Mouse (Mus musculus) limb, embryonic 13.5 days (tissue): ENCODE measurements around the gene Zdhhc19. TPM values are rescaled to one million over a fixed set of nuclear protein-coding genes. Genes with fewer than 3 reads are reported as not detected.

ENCODE experiments used
- ATAC-seq: fragments of 200-750 bp; cut with Nextera tagmentation; 2 replicates; pipeline ENCODE4 v1.8.0; 2017; ENCODE audit warnings: low read depth, moderate number of reproducible peaks, moderate TSS enrichment; ENCODE audit not compliant: low FRiP score
- H3K27ac ChIP-seq: fragments of 300-500 bp; sonication (generic); 2 replicates; pipeline ENCODE4 v1.5.1; 2015; ENCODE audit warnings: inconsistent platforms, mild to moderate bottlenecking, moderate library complexity
- H3K27me3 ChIP-seq: fragments of 300-500 bp; sonication (generic); 2 replicates; pipeline ENCODE4 v1.6.1; 2015; ENCODE audit warnings: mild to moderate bottlenecking, inconsistent platforms
- H3K36me3 ChIP-seq: fragments of 300-500 bp; sonication (generic); 2 replicates; pipeline ENCODE4 v1.6.1; 2015; ENCODE audit warnings: inconsistent platforms, mild to moderate bottlenecking, moderate library complexity
- H3K4me1 ChIP-seq: fragments of 300-500 bp; sonication (generic); 2 replicates; pipeline ENCODE4 v1.6.1; 2015; ENCODE audit warnings: inconsistent platforms
- H3K4me2 ChIP-seq: fragments of 300-500 bp; sonication (generic); replicated peaks from 2 replicates; pipeline ENCODE4 v1.6.1; 2015; ENCODE audit warnings: inconsistent platforms, mild to moderate bottlenecking, moderate library complexity
- H3K4me3 ChIP-seq: fragments of 300-500 bp; sonication (generic); 2 replicates; pipeline ENCODE4 v1.5.1; 2015; ENCODE audit warnings: moderate library complexity, mild to moderate bottlenecking, inconsistent platforms
- H3K9ac ChIP-seq: fragments of 300-500 bp; sonication (generic); 2 replicates; pipeline ENCODE4 v1.6.1; 2015; ENCODE audit warnings: mild to moderate bottlenecking, inconsistent platforms
- H3K9me3 ChIP-seq: fragments of 300-500 bp; sonication (generic); 2 replicates; pipeline ENCODE4 v1.6.1; 2016; ENCODE audit warnings: inconsistent platforms
- WGBS: fragments of 180-500 bp; shearing (Covaris S2); methylation state at CpG from one replicate; pipeline ENCODE4 v1.1.7; 2015; 5-methylcytosine and 5-hydroxymethylcytosine counted together
- polyA plus RNA-seq: library from polyadenylated mRNA; unstranded; fragments of >200 nt; fragmentation: Nextera tagmentation; extraction: Ambion mirVana; gene quantifications from 2 replicates; pipeline ENCODE4 v1.2.1, GENCODE M21; 2015

The Zdhhc19 gene
- polyA plus RNA-seq, 1 experiment from 2014 or later: not detected

DNA sequence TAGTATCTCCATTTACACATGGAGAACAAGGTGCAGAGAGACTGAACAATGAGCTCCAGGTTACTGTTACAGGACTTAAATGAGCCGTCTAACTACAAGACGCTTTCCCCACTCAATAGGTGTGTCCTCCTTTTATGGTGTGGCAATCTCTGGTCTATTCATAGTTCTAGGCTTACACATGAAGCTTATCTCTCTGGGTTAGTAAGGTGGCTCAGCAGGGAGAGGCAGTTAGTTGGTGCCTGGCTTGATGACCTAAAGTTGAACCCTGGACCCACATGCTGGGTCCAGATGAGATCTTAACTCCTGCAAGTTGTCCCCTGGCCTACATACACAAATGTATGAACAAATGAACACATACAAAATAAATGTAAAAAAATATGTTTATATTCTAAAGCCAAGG lies 32.6 kb upstream of the Zdhhc19 start:
- WGBS: 82% methylated on average over 2 of the region's 2 CpGs
- ATAC-seq: no peak
- H3K36me3 ChIP-seq: peaks cover 59% of the 10 kb centered on the region

DNA sequence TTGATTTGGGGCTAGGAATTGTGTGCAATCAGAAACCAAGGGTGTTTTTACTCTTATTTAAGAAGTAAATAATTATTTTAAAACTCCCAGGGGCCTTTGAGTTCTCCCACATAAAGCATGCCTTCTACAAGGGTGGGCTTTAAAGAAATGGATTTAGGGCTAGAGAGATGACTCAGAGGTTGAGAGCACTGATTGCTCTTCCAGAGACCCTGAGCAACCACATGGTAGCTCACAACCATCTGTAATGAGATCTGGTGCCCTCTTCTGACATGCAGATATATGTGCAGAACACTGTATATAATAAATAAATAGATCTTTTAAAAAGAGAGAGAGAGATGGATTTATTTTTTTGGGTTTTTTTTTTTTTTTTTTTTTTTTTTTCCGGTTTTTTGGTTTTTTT lies 31.2 kb upstream of the Zdhhc19 start:
- H3K4me1 ChIP-seq: no peaks in the 10 kb centered on the region
- no CpG with 5 or more reads among the region's 1 CpGs for WGBS
- H3K27ac ChIP-seq: no peak overlapping the region
- H3K36me3 ChIP-seq: peaks cover 60% of the 10 kb centered on the region
- no peaks in the 10 kb centered on the region for H3K27me3 ChIP-seq
- H3K9me3 ChIP-seq: no peaks in the 10 kb centered on the region
- H3K9ac ChIP-seq: no peak overlapping the region
- H3K4me3 ChIP-seq: no peak overlapping the region
- H3K4me2 ChIP-seq: no peak overlapping the region
- no peak for ATAC-seq

More for the DNA sequence above, 32.6 kb upstream of the Zdhhc19 start:
- Histone ChIP-seq H3K27ac (no peak overlapping the region), H3K4me1 (no peaks in the 10 kb centered on the region), H3K27me3 (no peaks in the 10 kb centered on the region), H3K4me2 (no peak overlapping the region), H3K9ac (no peak overlapping the region), H3K4me3 (no peak overlapping the region), H3K9me3 (no peaks in the 10 kb centered on the region)

DNA sequence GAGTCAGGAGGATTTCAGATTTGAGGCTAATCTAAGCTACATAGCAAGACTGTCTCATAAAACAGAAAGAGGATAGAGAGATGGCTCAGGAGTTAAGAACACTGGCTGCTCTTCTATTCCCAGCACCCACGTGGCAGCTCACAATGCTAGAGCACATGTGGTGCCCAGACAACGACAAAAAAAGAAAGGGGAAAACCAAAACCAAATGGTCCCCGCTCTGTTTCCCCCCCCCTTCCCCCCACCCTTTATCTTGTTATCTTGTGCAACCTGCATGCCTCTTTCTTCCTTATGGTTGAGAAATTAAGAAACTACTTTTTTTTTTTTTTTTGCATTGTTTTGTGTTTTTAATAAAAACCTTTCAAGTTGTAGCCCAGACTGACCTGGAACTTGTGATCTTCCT lies 27.6 kb upstream of the Zdhhc19 start:
- no peak overlapping the region for H3K4me2 ChIP-seq
- WGBS: 43% methylated on average over 3 of the region's 3 CpGs
- H3K36me3 ChIP-seq: peaks cover 76% of the 10 kb centered on the region
- no peak for ATAC-seq
- H3K27me3 ChIP-seq: no peaks in the 10 kb centered on the region
- H3K4me1 ChIP-seq: no peaks in the 10 kb centered on the region
- no peak overlapping the region for H3K4me3 ChIP-seq
- no peak overlapping the region for H3K9ac ChIP-seq
- no peak overlapping the region for H3K27ac ChIP-seq
- no peaks in the 10 kb centered on the region for H3K9me3 ChIP-seq

DNA sequence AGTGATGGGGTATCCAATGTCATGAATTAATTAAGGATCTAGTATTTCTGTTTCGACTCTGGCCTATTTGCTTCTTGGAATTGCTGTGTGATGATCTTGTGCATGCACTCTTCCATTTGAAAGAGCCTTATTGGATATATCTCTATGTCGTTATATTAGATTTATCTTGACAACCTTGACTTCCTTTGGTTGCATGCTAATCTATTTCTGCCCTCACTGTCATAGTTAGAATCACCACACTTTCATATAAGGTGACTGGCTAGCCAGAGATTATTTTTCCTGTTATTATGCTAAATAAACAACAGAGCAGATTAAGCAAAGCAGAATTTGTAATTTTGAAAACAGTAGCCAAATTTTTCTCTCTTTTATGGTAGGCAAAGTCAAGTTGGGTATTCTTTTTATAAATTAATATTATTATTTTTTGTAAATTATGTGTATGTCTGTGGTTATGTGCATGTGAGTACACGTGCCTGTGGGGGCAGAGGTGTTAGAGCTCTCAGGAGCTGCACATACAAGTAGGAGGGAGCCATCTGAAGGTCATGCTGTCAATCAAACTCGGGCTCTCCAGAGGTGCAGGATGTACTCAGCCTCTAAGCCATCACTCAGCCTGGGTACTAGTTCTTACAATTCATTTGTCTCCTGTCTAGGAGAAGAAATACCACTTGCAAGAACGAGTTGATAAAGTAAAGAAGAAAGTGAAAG lies 26.5 kb upstream of the Zdhhc19 start:
- no peak for ATAC-seq
- Histone ChIP-seq H3K36me3 (peaks cover 69% of the 10 kb centered on the region), H3K27me3 (no peaks in the 10 kb centered on the region), H3K4me1 (no peaks in the 10 kb centered on the region), H3K4me2 (no peak overlapping the region), H3K4me3 (no peak overlapping the region), H3K9ac (no peak overlapping the region), H3K9me3 (no peaks in the 10 kb centered on the region), H3K27ac (no peak overlapping the region)
- WGBS: 80% methylated on average over 5 of the region's 5 CpGs

DNA sequence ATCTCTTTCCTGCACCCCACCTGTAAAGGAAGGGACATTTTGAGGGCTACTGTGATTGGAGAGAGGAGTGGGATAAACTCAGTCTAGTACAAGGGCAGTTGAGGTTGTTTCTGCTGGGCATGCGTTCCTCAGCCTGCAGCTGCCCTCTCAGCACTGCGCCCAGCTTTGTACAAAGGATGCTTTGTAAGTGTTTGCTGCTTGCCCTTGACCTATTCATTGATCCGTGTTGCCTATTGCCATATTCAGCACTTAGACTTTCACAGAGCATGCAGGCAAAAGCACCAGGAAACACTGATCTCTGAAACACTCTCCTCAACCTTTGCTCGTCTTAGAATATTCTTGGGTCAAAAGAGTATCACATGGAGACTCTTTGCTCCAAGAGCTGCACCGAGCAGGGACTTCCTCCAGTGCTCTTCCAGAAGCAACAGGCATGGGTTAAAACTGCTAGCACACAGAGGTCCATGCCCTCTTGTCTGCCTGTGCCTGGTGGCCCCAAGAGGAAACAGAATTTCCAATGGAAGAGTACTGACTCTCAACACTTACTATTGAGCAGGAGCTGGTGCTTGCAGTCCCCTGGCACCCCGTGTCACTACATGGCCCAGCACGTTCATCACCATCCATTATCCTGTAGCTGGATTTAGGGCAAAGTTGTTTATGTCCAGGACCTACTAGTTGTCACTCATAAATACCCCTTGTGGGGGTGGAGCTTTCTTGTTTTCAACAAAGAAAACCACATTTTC lies 23.6 kb upstream of the Zdhhc19 start:
- H3K9me3 ChIP-seq: no peaks in the 10 kb centered on the region
- H3K4me2 ChIP-seq: no peak overlapping the region
- no peak overlapping the region for H3K27ac ChIP-seq
- 0 out of 2 replicates have a peak, but pooled peaks cover 3% of the 10 kb centered on the region for H3K4me1 ChIP-seq
- ATAC-seq: no peak
- WGBS: 85% methylated on average over 7 of the region's 7 CpGs
- H3K27me3 ChIP-seq: no peaks in the 10 kb centered on the region
- no peak overlapping the region for H3K9ac ChIP-seq
- H3K36me3 ChIP-seq: peaks cover 50% of the 10 kb centered on the region
- H3K4me3 ChIP-seq: no peak overlapping the region

DNA sequence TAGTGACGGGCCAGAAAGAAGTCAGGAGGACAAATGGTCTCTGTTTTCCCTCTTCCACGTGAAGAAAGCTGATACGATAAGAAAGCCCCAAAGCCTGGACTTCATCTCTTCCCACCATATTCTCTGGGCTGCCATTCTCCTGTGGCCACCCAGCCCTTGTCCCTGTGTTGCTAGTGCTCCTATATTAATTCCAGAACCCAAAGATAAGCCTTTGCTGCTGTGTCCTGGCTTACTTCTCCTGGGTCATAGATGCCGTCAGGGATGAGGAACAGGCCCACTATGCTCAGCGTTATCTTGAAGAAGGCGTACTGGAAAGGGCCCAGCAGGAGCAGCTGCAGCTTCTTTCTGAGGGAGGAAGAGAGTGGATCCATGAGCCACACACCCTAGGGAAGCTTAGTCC lies 18.8 kb upstream of the Zdhhc19 start:
- no peak overlapping the region for H3K9ac ChIP-seq
- H3K36me3 ChIP-seq: peaks cover 8% of the 10 kb centered on the region
- 83% methylated on average over 6 of the region's 6 CpGs for WGBS
- no peak overlapping the region for H3K4me2 ChIP-seq
- H3K4me1 ChIP-seq: 0 out of 2 replicates have a peak, but pooled peaks cover 3% of the 10 kb centered on the region
- H3K27me3 ChIP-seq: no peaks in the 10 kb centered on the region
- H3K9me3 ChIP-seq: no peaks in the 10 kb centered on the region
- H3K4me3 ChIP-seq: no peak overlapping the region
- no peak for ATAC-seq
- H3K27ac ChIP-seq: no peak overlapping the region

DNA sequence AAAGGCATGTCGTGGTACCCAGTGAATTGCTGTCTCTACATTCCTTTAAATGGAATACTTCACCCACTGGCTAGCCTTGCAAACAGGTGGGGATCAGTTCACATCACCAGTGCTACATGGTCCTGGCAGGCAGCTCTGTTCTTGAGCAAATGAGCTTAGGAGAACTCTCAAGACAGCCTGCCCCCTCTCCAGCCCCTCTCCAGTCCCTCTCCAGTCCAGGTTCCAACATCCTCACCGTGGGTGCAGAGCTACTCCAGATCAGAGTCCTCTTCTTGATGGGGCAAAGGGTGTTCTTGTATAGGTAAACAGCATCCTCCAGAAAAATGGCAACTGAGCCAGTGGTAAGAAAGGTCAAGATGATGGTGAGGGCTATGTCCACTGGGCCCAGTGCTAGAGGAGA lies 16.6 kb upstream of the Zdhhc19 start:
- no peaks in the 10 kb centered on the region for H3K36me3 ChIP-seq
- ATAC-seq: no peak
- no peak overlapping the region for H3K9ac ChIP-seq
- 81% methylated on average over 2 of the region's 2 CpGs for WGBS
- H3K27ac ChIP-seq: no peak overlapping the region
- H3K4me2 ChIP-seq: no peak overlapping the region
- no peaks in the 10 kb centered on the region for H3K27me3 ChIP-seq
- 0 out of 2 replicates have a peak, but pooled peaks cover 3% of the 10 kb centered on the region for H3K4me1 ChIP-seq
- no peak overlapping the region for H3K4me3 ChIP-seq
- H3K9me3 ChIP-seq: no peaks in the 10 kb centered on the region

DNA sequence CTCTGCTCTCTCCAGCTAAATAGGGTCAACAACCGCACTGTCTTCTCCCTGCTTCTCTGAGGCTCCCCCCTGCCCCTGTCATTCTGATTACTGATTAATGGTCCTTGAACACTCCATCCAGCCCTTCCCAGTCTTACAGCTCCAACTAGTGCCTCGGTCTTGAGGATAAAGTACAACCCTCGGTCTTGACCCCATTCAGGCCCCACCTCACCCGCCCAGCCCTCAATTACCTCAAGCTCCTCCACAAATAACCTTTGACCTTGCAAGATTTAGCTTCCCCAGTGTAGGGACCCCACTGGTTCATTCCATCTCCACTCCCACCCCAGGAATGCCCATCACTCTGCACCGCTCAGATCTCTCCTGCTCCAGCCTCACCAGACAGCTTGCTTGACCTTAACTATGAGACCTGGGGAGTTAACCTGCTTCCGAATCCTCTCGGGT lies 11.6 kb upstream of the Zdhhc19 start:
- no peak for ATAC-seq
- WGBS: 33% methylated on average over 7 of the region's 7 CpGs

DNA sequence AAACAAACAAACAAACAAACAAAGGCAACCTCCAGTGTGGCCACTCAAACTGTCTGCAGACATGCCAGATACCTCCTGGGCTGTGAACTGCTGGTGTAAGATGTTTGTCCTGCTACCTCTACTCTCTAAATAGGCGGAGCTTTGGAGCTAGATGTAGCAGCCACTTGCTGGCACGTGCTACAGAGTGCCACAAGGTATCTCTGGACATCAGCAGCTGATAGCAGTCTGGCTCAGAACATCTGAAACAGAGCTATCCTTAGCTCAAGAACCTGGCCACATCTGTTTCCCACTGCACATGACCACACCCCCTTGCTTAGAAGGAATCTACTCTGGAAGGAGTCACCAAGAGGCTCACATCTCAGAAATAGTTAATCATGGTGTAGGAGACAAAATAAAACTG lies 10.9 kb upstream of the Zdhhc19 start:
- no peaks in the 10 kb centered on the region for H3K27me3 ChIP-seq
- no peak overlapping the region for H3K9ac ChIP-seq
- no peaks in the 10 kb centered on the region for H3K9me3 ChIP-seq
- H3K27ac ChIP-seq: no peak overlapping the region
- H3K4me3 ChIP-seq: no peak overlapping the region
- H3K36me3 ChIP-seq: no peaks in the 10 kb centered on the region
- ATAC-seq: no peak
- WGBS: 77% methylated on average over 2 of the region's 2 CpGs
- H3K4me1 ChIP-seq: 0 out of 2 replicates have a peak, but pooled peaks cover 6% of the 10 kb centered on the region
- H3K4me2 ChIP-seq: no peak overlapping the region

More for the DNA sequence above, 11.6 kb upstream of the Zdhhc19 start:
- Histone ChIP-seq H3K36me3 (no peaks in the 10 kb centered on the region), H3K4me2 (no peak overlapping the region), H3K9ac (no peak overlapping the region), H3K27me3 (no peaks in the 10 kb centered on the region), H3K9me3 (no peaks in the 10 kb centered on the region), H3K4me1 (0 out of 2 replicates have a peak, but pooled peaks cover 6% of the 10 kb centered on the region), H3K27ac (no peak overlapping the region), H3K4me3 (no peak overlapping the region)

DNA sequence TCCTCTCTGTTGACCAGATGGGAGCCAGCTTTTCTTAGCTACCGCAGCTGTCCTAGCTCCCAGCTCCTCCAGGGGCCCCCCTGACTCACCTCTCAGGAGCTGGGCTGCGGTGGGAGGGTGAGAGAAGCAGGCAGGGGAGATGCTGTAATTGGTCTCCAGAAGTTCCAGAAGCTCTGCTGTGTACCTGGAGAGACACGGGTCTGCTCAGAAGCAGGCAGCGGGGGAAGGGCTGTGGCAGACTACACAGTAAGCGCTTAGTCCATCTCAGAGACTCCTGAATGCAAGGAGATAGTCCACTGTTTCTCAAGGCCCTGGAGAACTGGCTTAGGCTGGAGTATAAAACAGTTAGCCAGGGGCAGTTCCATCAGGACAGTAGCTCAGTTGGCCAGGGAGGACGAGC lies 10.0 kb upstream of the Zdhhc19 start:
- Histone ChIP-seq H3K27me3 (no peaks in the 10 kb centered on the region), H3K4me1 (0 out of 2 replicates have a peak, but pooled peaks cover 6% of the 10 kb centered on the region), H3K9ac (no peak overlapping the region), H3K36me3 (no peaks in the 10 kb centered on the region), H3K9me3 (no peaks in the 10 kb centered on the region), H3K4me3 (no peak overlapping the region), H3K4me2 (no peak overlapping the region), H3K27ac (no peak overlapping the region)
- ATAC-seq: no peak
- 62% methylated on average over 6 of the region's 6 CpGs for WGBS

DNA sequence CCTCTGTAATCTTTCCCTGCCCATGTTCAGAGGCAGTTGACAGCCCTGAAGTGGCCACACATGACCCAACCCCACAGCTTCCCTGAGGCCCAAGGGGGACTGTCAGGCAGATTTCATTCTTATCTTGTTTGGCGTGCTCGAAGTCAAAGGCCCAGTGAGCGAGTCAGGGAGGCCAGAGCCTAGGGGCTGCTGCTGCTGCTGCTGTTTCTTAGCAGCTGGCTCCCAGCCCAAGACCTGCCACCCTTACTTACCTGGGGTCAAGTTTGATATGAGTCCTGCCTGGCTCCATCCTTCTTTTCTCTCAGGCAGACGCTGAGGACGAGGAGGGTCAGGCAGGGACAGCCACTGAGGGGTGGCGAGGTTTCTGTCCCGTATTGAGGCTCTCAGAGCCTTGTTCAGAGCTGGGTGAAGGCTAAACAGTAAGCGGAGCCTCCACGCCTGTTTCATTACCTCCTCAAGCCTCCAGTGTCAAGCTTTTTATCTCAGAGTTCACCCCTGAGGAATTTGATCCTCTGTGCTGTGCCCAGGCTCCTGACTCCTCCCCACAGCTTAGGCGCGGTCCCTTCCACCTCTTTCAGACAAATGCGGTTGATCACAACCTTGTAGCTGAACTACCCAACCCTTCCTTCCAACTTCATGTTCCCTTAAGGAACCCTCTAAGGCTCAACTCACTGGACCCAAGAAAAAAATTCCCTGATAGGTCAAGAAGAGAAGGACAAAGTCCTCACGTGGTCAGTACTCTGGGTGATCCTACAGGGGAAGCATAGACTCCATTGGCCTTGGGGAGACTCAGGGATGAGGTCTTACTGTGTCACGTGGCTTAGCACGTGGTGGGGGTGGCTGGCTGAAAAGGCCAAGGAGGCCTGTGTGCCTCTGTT lies 8.6 kb upstream of the Zdhhc19 start, which contains the start of gene Slc51a:
TSS of gene Slc51a (minus strand) at position 646 of the 878 bp plus-strand sequence.
- WGBS: 48% methylated on average over 15 of the region's 15 CpGs
- H3K9ac ChIP-seq: no peak within 1 kb of the TSS
- H3K4me1 ChIP-seq: 0 out of 2 replicates have a peak, but pooled peaks cover 6% of the 10 kb centered on the region
- H3K27me3 ChIP-seq: no peaks in the 10 kb centered on the region
- H3K4me2 ChIP-seq: no peak within 1 kb of the TSS
- ATAC-seq: no peak
- no peaks in the 10 kb centered on the region for H3K36me3 ChIP-seq
- no peak within 1 kb of the TSS for H3K4me3 ChIP-seq
- H3K9me3 ChIP-seq: no peaks in the 10 kb centered on the region
- no peak within 1 kb of the TSS for H3K27ac ChIP-seq

DNA sequence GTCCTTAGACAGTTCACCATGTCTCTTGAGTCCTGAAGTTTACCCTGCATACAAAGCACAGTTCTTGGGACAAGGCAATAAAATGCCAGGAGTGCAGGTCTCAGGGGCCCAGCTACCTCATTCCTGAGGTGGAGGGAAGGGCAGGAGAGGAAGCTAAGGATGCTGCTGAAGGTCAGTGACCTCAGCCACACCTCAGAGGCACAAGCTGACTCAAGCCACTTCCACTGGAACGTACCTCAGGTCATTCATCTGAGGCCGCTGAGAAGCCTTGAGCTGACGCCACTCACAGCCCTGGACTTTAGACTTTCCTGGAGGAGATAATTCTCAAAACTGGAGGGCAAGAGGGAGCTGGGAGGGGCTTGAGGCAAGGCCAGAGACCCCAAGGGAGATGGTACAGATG lies 7.1 kb upstream of the Zdhhc19 start:
- WGBS: 92% methylated on average over 3 of the region's 3 CpGs
- Histone ChIP-seq H3K9ac (no peak overlapping the region), H3K27ac (no peak overlapping the region), H3K4me3 (no peak overlapping the region), H3K27me3 (no peaks in the 10 kb centered on the region), H3K36me3 (no peaks in the 10 kb centered on the region), H3K4me2 (no peak overlapping the region), H3K4me1 (0 out of 2 replicates have a peak, but pooled peaks cover 6% of the 10 kb centered on the region), H3K9me3 (no peaks in the 10 kb centered on the region)
- ATAC-seq: no peak
